Mouse (Mus musculus) ES-E14 (cell line): ENCODE results near the gene Map4k4. TPM values are rescaled to one million over a fixed set of nuclear protein-coding genes. Genes with fewer than 3 reads are reported as not detected.

Experiments used
- DNase-seq: peaks from one replicate; pipeline ENCODE4 v3.0.0-alpha.2; 2013; ENCODE audit warnings: low read depth, low spot score
- H3K27ac ChIP-seq: 2 replicates; pipeline ENCODE4 v1.5.1; 2012; ENCODE audit warnings: low read depth, mild to moderate bottlenecking, low read length, moderate library complexity, mixed read lengths; ENCODE audit not compliant: poor library complexity, insufficient read depth, severe bottlenecking
- H3K36me3 ChIP-seq: 2 replicates; pipeline ENCODE4 v1.6.1; 2012; ENCODE audit warnings: mild to moderate bottlenecking, low read length, moderate library complexity, mixed read lengths; ENCODE audit not compliant: control insufficient read depth, poor library complexity, insufficient read depth, severe bottlenecking
- H3K4me1 ChIP-seq, 2 experiments: fragments of 150-350 bp in 1 of 2; sonication (generic) in 1 of 2; 2 replicates each; pipeline ENCODE4 v1.6.1; 2012; ENCODE audit warnings: low read length in 2 of 2, mild to moderate bottlenecking in 1 of 2, mixed read lengths in 1 of 2; ENCODE audit not compliant: control insufficient read depth in 2 of 2, insufficient read depth in 2 of 2, poor library complexity in 1 of 2
- H3K4me3 ChIP-seq, 2 experiments: fragments of 150-350 bp in 1 of 2; sonication (generic) in 1 of 2; 2 replicates each; pipeline ENCODE4 v1.5.1; 2012; ENCODE audit warnings: low read length in 2 of 2, low read depth in 1 of 2, mild to moderate bottlenecking in 1 of 2, mixed read lengths in 1 of 2; ENCODE audit not compliant: insufficient read depth in 1 of 2, poor library complexity in 1 of 2, severe bottlenecking in 1 of 2
- H3K9ac ChIP-seq: 2 replicates; pipeline ENCODE4 v1.6.1; 2012; ENCODE audit warnings: low read depth, mild to moderate bottlenecking, low read length, mixed read lengths; ENCODE audit not compliant: poor library complexity, insufficient read depth, severe bottlenecking
- H3K9me3 ChIP-seq: fragments of 150-350 bp; sonication (generic); 2 replicates; pipeline ENCODE4 v1.6.1; 2012; ENCODE audit warnings: low read depth, mild to moderate bottlenecking, low read length; ENCODE audit not compliant: control insufficient read depth, insufficient read depth
- CHD2 ChIP-seq: IDR thresholded peaks from 2 replicates; pipeline ENCODE4 v1.6.1; 2014; ENCODE audit warnings: mild to moderate bottlenecking, low read depth, low read length, inconsistent platforms
- HCFC1 ChIP-seq: IDR thresholded peaks from 2 replicates; pipeline ENCODE4 v1.6.1; 2012; ENCODE audit warnings: low read length, inconsistent platforms, borderline replicate concordance; ENCODE audit not compliant: insufficient read depth
- MAFK ChIP-seq: IDR thresholded peaks from 2 replicates; pipeline ENCODE4 v1.6.1; 2014; ENCODE audit warnings: mild to moderate bottlenecking, low read depth, low read length, inconsistent platforms; ENCODE audit not compliant: insufficient read depth
- ZC3H11A ChIP-seq: IDR thresholded peaks from 2 replicates; pipeline ENCODE4 v1.6.1; 2012; ENCODE audit warnings: low read depth, mild to moderate bottlenecking, inconsistent platforms, low read length, borderline replicate concordance
- ZNF384 ChIP-seq: IDR thresholded peaks from 2 replicates; pipeline ENCODE4 v1.6.1; 2012; ENCODE audit warnings: low read depth, low read length, inconsistent platforms
- in situ Hi-C, 2 experiments: fragments of 600-800 bp; cut with MboI; formaldehyde crosslinking; loops; one replicate each; pipeline ENCODE4 v1.15.1; 2025; ENCODE audit warnings: low sequenced_read_pairs in 2 of 2, inconsistent platforms in 1 of 2; ENCODE audit not compliant: unreplicated experiment in 2 of 2
- total RNA-seq: library from RNA; depleted of rRNA; stranded (reverse); fragments of 300-350 nt; gene quantifications from 2 replicates; pipeline ENCODE4 v1.2.3, GENCODE M21; 2012

The Map4k4 gene
- total RNA-seq, 1 experiment = 142 TPM

DNA sequence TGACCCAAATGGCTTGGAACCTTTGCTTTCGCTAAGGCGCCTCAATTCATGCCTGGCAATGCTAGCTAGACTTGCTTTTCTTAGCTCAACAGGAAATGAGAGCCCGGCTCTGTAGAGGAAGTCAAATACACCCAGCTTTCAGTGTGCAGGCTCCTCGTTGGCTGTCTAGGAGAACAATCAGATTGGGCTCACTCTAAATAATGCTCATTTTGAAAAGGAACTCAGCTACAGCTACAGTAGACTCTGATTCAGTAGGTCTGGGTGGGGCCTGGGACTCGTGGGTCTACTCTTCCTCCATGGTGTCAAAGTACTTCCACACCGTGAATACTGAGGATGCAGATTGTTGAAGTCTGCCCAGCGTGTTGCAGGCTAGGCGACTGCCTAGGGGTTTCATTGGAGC lies 22.0 kb downstream of the Map4k4 start:
- Histone ChIP-seq H3K4me1 (peaks cover 2 to 27% of the 10 kb centered on the region in 2 experiments; a peak in 3 of 4 replicates), H3K9ac (no peak overlapping the region), H3K27ac (no peak overlapping the region), H3K9me3 (no peaks in the 10 kb centered on the region), H3K36me3 (peaks cover 3% of the 10 kb centered on the region; the same call in 1 of the 2 replicates), H3K4me3 (no peak overlapping the region; a peak in 1 of 4 replicates)
- in situ Hi-C loops = no loop called here
- TF ChIP-seq MAFK = no peak
- TF ChIP-seq ZNF384 = no peak
- TF ChIP-seq HCFC1 = no peak
- TF ChIP-seq CHD2 = no peak
- no peak for TF ChIP-seq ZC3H11A
- DNase-seq = no peak

DNA sequence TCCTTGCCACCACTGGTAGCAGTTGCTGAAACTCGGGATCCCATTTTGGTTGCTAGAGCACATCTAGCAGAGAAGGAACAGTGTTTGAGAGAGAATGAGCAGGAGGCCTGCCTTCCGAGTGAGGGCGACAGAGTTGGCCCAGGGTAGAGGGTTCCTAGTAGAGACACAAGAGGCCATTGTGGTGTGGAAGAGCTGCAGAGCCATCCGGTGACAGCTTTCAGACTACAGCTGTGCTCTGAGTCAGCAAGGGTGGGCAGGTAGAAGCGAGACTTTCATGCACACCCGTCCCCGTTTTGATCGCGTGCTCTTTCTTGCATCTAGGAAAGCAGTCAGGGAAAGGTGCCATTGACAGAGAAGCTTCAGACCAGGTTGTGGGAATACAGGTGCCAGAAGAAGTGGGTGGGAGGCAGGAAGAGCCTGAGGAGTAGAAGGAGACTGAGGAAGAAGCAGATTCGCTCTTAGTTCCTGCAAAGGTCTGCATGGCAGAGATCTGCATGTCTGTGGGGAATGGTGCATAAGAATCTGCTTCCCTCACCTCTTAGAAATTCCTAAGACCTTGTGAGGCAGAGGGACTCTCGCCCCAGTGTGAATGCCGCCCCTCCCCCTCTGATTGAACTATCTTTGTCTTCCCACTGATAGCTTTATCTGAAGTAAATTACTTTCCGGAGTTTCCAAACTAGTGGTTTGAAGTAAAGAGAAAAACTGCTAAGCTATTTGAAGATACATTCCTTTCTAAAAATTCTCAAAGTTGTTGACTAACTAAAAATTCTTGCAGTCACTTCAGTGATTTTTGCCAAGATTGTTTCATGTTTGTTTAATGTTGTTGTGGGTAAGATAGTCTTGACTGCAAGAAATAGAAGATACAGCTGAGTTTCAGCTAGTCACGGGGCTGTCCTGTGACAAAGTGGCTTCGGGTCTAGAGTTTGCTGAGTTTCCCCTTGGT lies 23.0 kb downstream of the Map4k4 start:
- no peak for TF ChIP-seq ZNF384
- TF ChIP-seq MAFK = no peak
- TF ChIP-seq HCFC1 = no peak
- no peak for TF ChIP-seq ZC3H11A
- no peak for TF ChIP-seq CHD2
- H3K9me3 ChIP-seq = no peaks in the 10 kb centered on the region
- H3K4me3 ChIP-seq = peak overlapping the region; percentile 8 to 27; a peak in 3 of 4 replicates
- peak overlapping the region; percentile 40; the same call in 1 of the 2 replicates for H3K9ac ChIP-seq
- peaks cover 3% of the 10 kb centered on the region; the same call in 1 of the 2 replicates for H3K36me3 ChIP-seq
- no peak for DNase-seq
- in situ Hi-C loops = no loop called here
- H3K4me1 ChIP-seq = peaks cover 2 to 24% of the 10 kb centered on the region in 2 experiments; a peak in 3 of 4 replicates
- H3K27ac ChIP-seq = peak overlapping the region; percentile 67

DNA sequence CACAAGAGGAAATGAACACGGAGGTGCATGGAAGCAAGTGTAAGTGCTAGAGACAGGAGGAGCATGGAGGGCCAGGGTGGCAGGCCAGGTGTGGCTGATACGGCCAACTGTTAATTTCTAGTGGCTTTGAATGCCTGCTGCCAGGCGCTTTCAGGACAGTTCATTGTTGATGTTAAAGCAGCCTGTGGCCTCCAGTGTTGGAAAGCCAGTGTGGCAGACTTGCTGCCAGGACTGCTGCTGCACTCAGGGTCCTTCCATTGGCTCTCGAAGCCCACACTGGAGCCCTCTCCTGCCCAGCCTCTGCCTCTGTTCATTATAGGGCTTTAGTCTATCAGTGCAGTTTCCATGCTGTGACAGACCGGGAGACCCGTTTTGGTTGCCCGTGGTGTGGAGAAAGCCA lies 30.3 kb downstream of the Map4k4 start:
- Histone ChIP-seq H3K27ac (no peak overlapping the region), H3K9me3 (no peaks in the 10 kb centered on the region), H3K36me3 (peaks cover 2% of the 10 kb centered on the region; the same call in 1 of the 2 replicates), H3K9ac (no peak overlapping the region), H3K4me1 (peaks cover 7% of the 10 kb centered on the region in 2 experiments), H3K4me3 (no peak overlapping the region)
- in situ Hi-C loops = no loop called here
- TF ChIP-seq ZC3H11A (no peak), HCFC1 (no peak), MAFK (no peak), ZNF384 (no peak), CHD2 (no peak)
- DNase-seq = no peak

DNA sequence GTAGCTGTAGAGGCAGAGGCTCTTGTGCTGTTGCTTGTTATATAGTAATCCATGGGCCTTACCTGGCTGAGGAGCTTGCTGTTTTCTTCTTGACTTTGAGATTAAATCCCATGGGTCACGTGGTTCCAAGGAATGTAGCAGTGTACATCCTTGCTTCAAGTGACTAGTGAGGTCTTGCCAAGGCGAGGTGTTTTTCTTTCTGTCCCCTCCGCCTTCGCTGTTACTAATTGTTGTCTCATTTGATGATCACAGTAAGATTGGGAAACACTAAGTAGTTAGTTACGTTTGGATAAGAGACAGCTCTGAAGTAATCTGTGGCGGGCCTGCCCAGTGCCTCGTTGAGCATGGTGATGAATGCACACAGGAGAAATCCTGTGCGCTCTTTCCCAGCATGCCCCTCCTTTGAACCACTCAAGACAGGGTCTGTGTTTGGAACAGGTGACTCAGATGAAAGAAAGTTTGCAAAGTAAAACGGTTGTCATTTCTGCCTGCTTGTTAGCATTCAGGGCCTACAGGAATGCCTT lies 31.6 kb downstream of the Map4k4 start:
- TF ChIP-seq CHD2 (no peak), ZC3H11A (no peak), HCFC1 (no peak), ZNF384 (no peak), MAFK (no peak)
- no peaks in the 10 kb centered on the region for H3K9me3 ChIP-seq
- DNase-seq = no peak
- peaks cover 2% of the 10 kb centered on the region; the same call in 1 of the 2 replicates for H3K36me3 ChIP-seq
- in situ Hi-C loops = no loop called here
- no peak overlapping the region for H3K4me3 ChIP-seq
- H3K4me1 ChIP-seq = peaks cover 7 to 10% of the 10 kb centered on the region in 2 experiments
- no peak overlapping the region for H3K27ac ChIP-seq
- no peak overlapping the region for H3K9ac ChIP-seq
